Mouse (Mus musculus) intestine, embryonic 16.5 days (tissue): ENCODE results near the gene Gm39566. TPM values are rescaled to one million over a fixed set of nuclear protein-coding genes. Genes with fewer than 3 reads are reported as not detected.

Source experiments
- polyA plus RNA-seq: library from polyadenylated mRNA; unstranded; fragments of >200 nt; fragmentation: Nextera tagmentation; extraction: Ambion mirVana; gene quantifications from 2 replicates; pipeline ENCODE4 v1.2.1, GENCODE M21; 2015

Gm39566 gene
- polyA plus RNA-seq, 1 experiment from 2014 or later: not detected

Other genes with a start within 250 kb of the Gm39566 start
- 24.5 and 26.6 TPM in 2 replicates for gene Wrap53, start 235.0 kb downstream of the Gm39566 start, polyA plus RNA-seq
- gene Trp53, start 234.9 kb downstream of the Gm39566 start, polyA plus RNA-seq: 132 and 148 TPM in 2 replicates
- 6.6 and 6.8 TPM in 2 replicates for gene Atp1b2, start 209.4 kb downstream of the Gm39566 start, polyA plus RNA-seq
- 0.10 and 0.72 TPM in 2 replicates for gene Shbg, start 197.4 kb downstream of the Gm39566 start, polyA plus RNA-seq
- 15.4 and 18.1 TPM in 2 replicates for gene Sat2, start 193.3 kb downstream of the Gm39566 start, polyA plus RNA-seq
- 12.1 and 12.6 TPM in 2 replicates for gene Fxr2, start 182.3 kb downstream of the Gm39566 start, polyA plus RNA-seq
- not detected in 2 replicates for gene Sox15, start 160.0 kb downstream of the Gm39566 start, polyA plus RNA-seq
- 68.3 and 69.9 TPM in 2 replicates for gene Mpdu1, start 152.7 kb downstream of the Gm39566 start, polyA plus RNA-seq
- 14.0 and 14.7 TPM in 2 replicates for gene Cd68, start 149.1 kb downstream of the Gm39566 start, polyA plus RNA-seq
- gene Eif4a1, start 142.9 kb downstream of the Gm39566 start, polyA plus RNA-seq: 524 and 563 TPM in 2 replicates
- 51.8 and 60.3 TPM in 2 replicates for gene Senp3, start 133.2 kb downstream of the Gm39566 start, polyA plus RNA-seq
- gene Tnfsf13, start 129.5 kb downstream of the Gm39566 start, polyA plus RNA-seq: 0.44 and 0.57 TPM in 2 replicates
- gene Tnfsf12, start 119.4 kb downstream of the Gm39566 start, polyA plus RNA-seq: 6.0 and 6.3 TPM in 2 replicates
- gene Tnfsfm13, start 119.2 kb downstream of the Gm39566 start, polyA plus RNA-seq: 3.0 and 3.3 TPM in 2 replicates
- gene Polr2a, start 56.7 kb downstream of the Gm39566 start, polyA plus RNA-seq: 14.8 and 16.8 TPM in 2 replicates
- 0.13 and 0.16 TPM in 2 replicates for gene Slc35g3, start 53.3 kb downstream of the Gm39566 start, polyA plus RNA-seq
- gene Zbtb4, start 49.4 kb downstream of the Gm39566 start, polyA plus RNA-seq: 2.3 and 2.4 TPM in 2 replicates
- gene Chrnb1, start 19.4 kb downstream of the Gm39566 start, polyA plus RNA-seq: 3.9 and 4.7 TPM in 2 replicates
- 1.3 and 1.4 TPM in 2 replicates for gene Fgf11, start 13.4 kb downstream of the Gm39566 start, polyA plus RNA-seq
- gene Tmem102, start 9.7 kb downstream of the Gm39566 start, polyA plus RNA-seq: 34.6 and 42.7 TPM in 2 replicates
- not detected in 2 replicates for gene Spem2, start 3.2 kb upstream of the Gm39566 start, polyA plus RNA-seq
- 0.22 TPM in 1 of 2 replicates, not detected in the other for gene Spem1, start 6.9 kb upstream of the Gm39566 start, polyA plus RNA-seq
- gene Nlgn2, start 22.5 kb upstream of the Gm39566 start, polyA plus RNA-seq: 3.4 and 4.1 TPM in 2 replicates
- gene Tmem256, start 23.2 kb upstream of the Gm39566 start, polyA plus RNA-seq: 470 and 476 TPM in 2 replicates
- gene Plscr3, start 31.1 kb upstream of the Gm39566 start, polyA plus RNA-seq: 73.0 and 75.2 TPM in 2 replicates
- gene Tnk1, start 43.4 kb upstream of the Gm39566 start, polyA plus RNA-seq: 20.5 and 23.5 TPM in 2 replicates
- gene Tmem95, start 62.7 kb upstream of the Gm39566 start, polyA plus RNA-seq: not detected in 2 replicates
- 5.5 and 6.2 TPM in 2 replicates for gene Kctd11, start 66.1 kb upstream of the Gm39566 start, polyA plus RNA-seq
- 4.2 and 5.2 TPM in 2 replicates for gene Acap1, start 80.2 kb upstream of the Gm39566 start, polyA plus RNA-seq
- 4.7 and 5.4 TPM in 2 replicates for gene 2810408A11Rik, start 85.7 kb upstream of the Gm39566 start, polyA plus RNA-seq
- gene Neurl4, start 85.8 kb upstream of the Gm39566 start, polyA plus RNA-seq: 7.1 and 10.1 TPM in 2 replicates
- gene Gps2, start 98.6 kb upstream of the Gm39566 start, polyA plus RNA-seq: 60.0 and 63.8 TPM in 2 replicates
- gene Eif5a, start 106.7 kb upstream of the Gm39566 start, polyA plus RNA-seq: 1,478 and 1,683 TPM in 2 replicates
- gene Ybx2, start 120.5 kb upstream of the Gm39566 start, polyA plus RNA-seq: 1.3 and 2.1 TPM in 2 replicates
- gene Slc2a4, start 132.9 kb upstream of the Gm39566 start, polyA plus RNA-seq: 21.5 and 22.6 TPM in 2 replicates
- 1,377 and 1,415 TPM in 2 replicates for gene Cldn7, start 149.5 kb upstream of the Gm39566 start, polyA plus RNA-seq
- gene Ctdnep1, start 165.9 kb upstream of the Gm39566 start, polyA plus RNA-seq: 20.7 and 20.9 TPM in 2 replicates
- 92.6 and 106 TPM in 2 replicates for gene Elp5, start 167.2 kb upstream of the Gm39566 start, polyA plus RNA-seq
- gene Gabarap, start 175.8 kb upstream of the Gm39566 start, polyA plus RNA-seq: 639 and 679 TPM in 2 replicates
- 49.7 and 53.1 TPM in 2 replicates for gene Phf23, start 180.5 kb upstream of the Gm39566 start, polyA plus RNA-seq
- gene Dvl2, start 185.3 kb upstream of the Gm39566 start, polyA plus RNA-seq: 23.8 and 26.0 TPM in 2 replicates
- gene Acadvl, start 200.1 kb upstream of the Gm39566 start, polyA plus RNA-seq: 172 and 189 TPM in 2 replicates
- gene Dlg4, start 201.6 kb upstream of the Gm39566 start, polyA plus RNA-seq: 5.1 and 6.1 TPM in 2 replicates
- gene Asgr1, start 238.8 kb upstream of the Gm39566 start, polyA plus RNA-seq: 0.17 and 0.31 TPM in 2 replicates